Mouse (Mus musculus) C2C12 (cell line): ENCODE data around the gene Mpp6. TPM values are rescaled to one million over a fixed set of nuclear protein-coding genes. Genes with fewer than 3 reads are reported as not detected.

ENCODE experiments used
- H3K27me3 ChIP-seq: one replicate; pipeline ENCODE4 v1.6.1; 2011; ENCODE audit not compliant: control insufficient read depth, insufficient read depth, insufficient read length
- H3K36me3 ChIP-seq: one replicate; pipeline ENCODE4 v1.6.1; 2011; ENCODE audit not compliant: control insufficient read depth, insufficient read depth
- H3K4me3 ChIP-seq: one replicate; pipeline ENCODE4 v1.5.1; 2011; ENCODE audit warnings: mild to moderate bottlenecking, control low read depth; ENCODE audit not compliant: poor library complexity, insufficient read depth, severe bottlenecking
- H3K79me2 ChIP-seq: one replicate; pipeline ENCODE4 v1.6.1; 2011; ENCODE audit not compliant: control insufficient read depth, insufficient read depth
- H3K79me3 ChIP-seq: one replicate; pipeline ENCODE4 v1.6.1; 2011; ENCODE audit warnings: low read depth, control low read depth
- H3ac ChIP-seq: one replicate; pipeline ENCODE3; 2011; ENCODE audit warnings: low read depth; ENCODE audit not compliant: control insufficient read depth, insufficient read length
- CEBPB ChIP-seq: IDR thresholded peaks from one replicate; pipeline ENCODE4 v1.6.1; 2011; ENCODE audit warnings: low read depth, mild to moderate bottlenecking, control low read depth, moderate library complexity
- CTCF ChIP-seq: IDR thresholded peaks from one replicate; pipeline ENCODE4 v1.5.1; 2011; ENCODE audit not compliant: control insufficient read depth, insufficient read depth, insufficient read length
- FOSL1 ChIP-seq: IDR thresholded peaks from one replicate; pipeline ENCODE4 v1.8.0; 2011; ENCODE audit warnings: mild to moderate bottlenecking, low read length; ENCODE audit not compliant: poor library complexity, insufficient read depth, severe bottlenecking
- MAX ChIP-seq: IDR thresholded peaks from one replicate; pipeline ENCODE4 v1.6.1; 2011; ENCODE audit warnings: mild to moderate bottlenecking, control low read depth
- MYOD1 ChIP-seq: IDR thresholded peaks from one replicate; pipeline ENCODE4 v1.6.1; 2011; ENCODE audit warnings: low read depth; ENCODE audit not compliant: control insufficient read depth, insufficient read length
- MYOG ChIP-seq: IDR thresholded peaks from one replicate; pipeline ENCODE4 v1.6.1; 2011; ENCODE audit not compliant: control insufficient read depth, insufficient read length; ENCODE audit errors: extremely low read depth
- USF1 ChIP-seq: IDR thresholded peaks from one replicate; pipeline ENCODE4 v1.6.1; 2011; ENCODE audit warnings: low read depth, mild to moderate bottlenecking, control low read depth, moderate library complexity
- polyA plus RNA-seq: library from polyadenylated mRNA; unstranded; fragments of >200 nt; fragmentation: generic; extraction: Trizol; gene quantifications from one replicate; pipeline ENCODE4 v1.2.1, GENCODE M21; 2012; ENCODE audit warnings: missing spikeins

Gene Mpp6
- polyA plus RNA-seq, 1 experiment: 22.6 TPM

GRCm38 (mm10) chr6:50085206-50085605, 24.8 kb upstream of the Mpp6 start:
- H3ac ChIP-seq: no peak overlapping the region
- H3K79me2 ChIP-seq: no peaks in the 10 kb centered on the region
- H3K79me3 ChIP-seq: no peaks in the 10 kb centered on the region
- TF ChIP-seq USF1 (no peak), MAX (no peak), FOSL1 (no peak), CEBPB (no peak), CTCF (no peak), MYOG (no peak), MYOD1 (no peak)
- no peak overlapping the region for H3K4me3 ChIP-seq
- peaks cover 37% of the 10 kb centered on the region for H3K27me3 ChIP-seq
- no peaks in the 10 kb centered on the region for H3K36me3 ChIP-seq

GRCm38 (mm10) chr6:50089333-50089732, 20.7 kb upstream of the Mpp6 start:
- H3ac ChIP-seq: no peak overlapping the region
- no peak overlapping the region for H3K4me3 ChIP-seq
- H3K36me3 ChIP-seq: no peaks in the 10 kb centered on the region
- no peaks in the 10 kb centered on the region for H3K79me2 ChIP-seq
- no peaks in the 10 kb centered on the region for H3K79me3 ChIP-seq
- peaks cover 37% of the 10 kb centered on the region for H3K27me3 ChIP-seq
- TF ChIP-seq MYOD1 (no peak), MAX (no peak), CTCF (no peak), MYOG (no peak)

- Histone ChIP-seq H3ac (no peak overlapping the region), H3K79me3 (no peaks in the 10 kb centered on the region), H3K4me3 (no peak overlapping the region), H3K36me3 (no peaks in the 10 kb centered on the region), H3K79me2 (no peaks in the 10 kb centered on the region), H3K27me3 (peaks cover 42% of the 10 kb centered on the region)
- TF ChIP-seq MAX (no peak), MYOG (no peak), CEBPB (no peak), USF1 (no peak), CTCF (no peak), FOSL1 (no peak), MYOD1 (no peak)
Observed at GRCm38 (mm10) chr6:50090221-50090620, 19.8 kb upstream of the Mpp6 start.

GRCm38 (mm10) chr6:50091462-50092154, 18.4 kb upstream of the Mpp6 start:
- Histone ChIP-seq H3K79me2 (no peaks in the 10 kb centered on the region), H3ac (no peak overlapping the region), H3K36me3 (no peaks in the 10 kb centered on the region), H3K79me3 (no peaks in the 10 kb centered on the region), H3K4me3 (no peak overlapping the region), H3K27me3 (peaks cover 31% of the 10 kb centered on the region)
- TF ChIP-seq CTCF: no peak
- no peak for TF ChIP-seq MAX
- TF ChIP-seq MYOG: no peak
- no peak for TF ChIP-seq FOSL1
- no peak for TF ChIP-seq CEBPB
- TF ChIP-seq MYOD1: no peak
- no peak for TF ChIP-seq USF1

- no peaks in the 10 kb centered on the region for H3K36me3 ChIP-seq
- peaks cover 34% of the 10 kb centered on the region for H3K79me2 ChIP-seq
- peaks cover 9% of the 10 kb centered on the region for H3K79me3 ChIP-seq
- peak overlapping the region; percentile 27 for H3ac ChIP-seq
- TF ChIP-seq MYOG (no peak), MYOD1 (no peak), FOSL1 (no peak), CTCF (no peak), MAX (no peak), CEBPB (no peak), USF1 (no peak)
- peaks cover 14% of the 10 kb centered on the region for H3K27me3 ChIP-seq
- H3K4me3 ChIP-seq: peak overlapping the region; percentile 65
Observed at GRCm38 (mm10) chr6:50109201-50109756, 762 bp upstream of the Mpp6 start.
